Comparison of ENCODE assay signal across 13 mouse cellular contexts in genomic region chr4:151138586-151138985, GRCm38 (mm10). TPM values are rescaled to one million over a fixed set of nuclear protein-coding genes. Genes with fewer than 3 reads are reported as not detected.
DNase-seq lines count a peak whose midpoint lies in the region; ATAC-seq lines count a peak whose summit lies in the region.
"Had no signal": no experiment of that assay in that cellular context is flagged by ENCODE, and none has a peak within 500 bp of the region (broad histone marks: within the 10 kb centered on the region; RNA-seq: fewer than 3 reads in every experiment).

No protein-coding gene starts in this region.

- no peak for DNase-seq in heart, adult 8-10 months (ENCODE audit: low spot score)
- no peak for DNase-seq in spleen, postnatal 36 days (ENCODE audit: low spot score in 2 of 2)
- DNase-seq: lung, adult 18-20 months; thymus, postnatal 14 days had no signal

- ATAC-seq in heart, embryonic 14.5 days (ENCODE audit: insufficient number of reproducible peaks, insufficient read depth, low FRiP score, low read depth) = no peak
- ATAC-seq in forebrain, embryonic 12.5 days (ENCODE audit: low FRiP score) = no peak
- no peak for ATAC-seq in hindbrain, embryonic 13.5 days (ENCODE audit: low FRiP score)
- no peak for ATAC-seq in neural tube, embryonic 12.5 days (ENCODE audit: low FRiP score, low read depth)
- ATAC-seq in megakaryocyte progenitor cell, adult 5-6 weeks (replicated peaks; ENCODE audit: poor library complexity) = no peak

- H3K4me1 ChIP-seq in heart, embryonic 14.5 days (ENCODE audit: control insufficient read depth in 2 of 2, insufficient read depth in 2 of 2, low read length in 2 of 2) = peaks cover 40 to 41% of the 10 kb centered on the region in 2 experiments
- peaks cover 46% of the 10 kb centered on the region for H3K4me1 ChIP-seq in forebrain, embryonic 12.5 days
- peaks cover 48% of the 10 kb centered on the region for H3K4me1 ChIP-seq in hindbrain, embryonic 13.5 days (replicated peaks)
- H3K4me1 ChIP-seq in neural tube, embryonic 12.5 days = peaks cover 43% of the 10 kb centered on the region

- no peaks in the 10 kb centered on the region; the same call in 1 of the 2 replicates for H3K27me3 ChIP-seq in heart, embryonic 14.5 days (ENCODE audit: control insufficient read depth, insufficient read depth, low read length)
- H3K27me3 ChIP-seq in forebrain, embryonic 12.5 days = no peaks in the 10 kb centered on the region
- peaks cover 11% of the 10 kb centered on the region for H3K27me3 ChIP-seq in hindbrain, embryonic 13.5 days
- 0 out of 2 replicates have a peak, but pooled peaks cover 10% of the 10 kb centered on the region for H3K27me3 ChIP-seq in neural tube, embryonic 12.5 days (replicated peaks)

- no peak overlapping the region for H3K4me3 ChIP-seq in heart, embryonic 14.5 days (ENCODE audit: control insufficient read depth in 1 of 2, insufficient read depth in 1 of 2, low read depth in 1 of 2, low read length in 2 of 2)
- H3K4me3 ChIP-seq in forebrain, embryonic 12.5 days (replicated peaks) = peak overlapping the region; percentile 24
- no peak overlapping the region for H3K4me3 ChIP-seq in hindbrain, embryonic 13.5 days
- no peak overlapping the region for H3K4me3 ChIP-seq in neural tube, embryonic 12.5 days

- no peaks in the 10 kb centered on the region for H3K36me3 ChIP-seq in heart, embryonic 14.5 days (ENCODE audit: control insufficient read depth, insufficient read depth, low read length)
- no peaks in the 10 kb centered on the region for H3K36me3 ChIP-seq in forebrain, embryonic 12.5 days (replicated peaks)
- peaks cover 3% of the 10 kb centered on the region; the same call in 1 of the 2 replicates for H3K36me3 ChIP-seq in hindbrain, embryonic 13.5 days
- no peaks in the 10 kb centered on the region for H3K36me3 ChIP-seq in neural tube, embryonic 12.5 days
- H3K36me3 ChIP-seq: limb, embryonic 12.5 days had no signal

- peak overlapping the region in 1 of 2 experiments; percentile 55; a peak in 2 of 4 replicates for H3K27ac ChIP-seq in heart, embryonic 14.5 days (replicated peaks in 1 of 2; ENCODE audit: control insufficient read depth in 1 of 2, insufficient read depth in 1 of 2, low read depth in 2 of 2, low read length in 2 of 2)
- H3K27ac ChIP-seq in forebrain, embryonic 12.5 days = peak overlapping the region; percentile 98
- peak overlapping the region; percentile 99 for H3K27ac ChIP-seq in hindbrain, embryonic 13.5 days
- peak overlapping the region; percentile 97 for H3K27ac ChIP-seq in neural tube, embryonic 12.5 days
- H3K27ac ChIP-seq: limb, embryonic 12.5 days had no signal

- H3K9me3 ChIP-seq in heart, embryonic 14.5 days (ENCODE audit: control insufficient read depth, low read length) = no peaks in the 10 kb centered on the region
- 0 out of 2 replicates have a peak, but pooled peaks cover under 1% of the 10 kb centered on the region for H3K9me3 ChIP-seq in forebrain, embryonic 12.5 days
- H3K9me3 ChIP-seq in hindbrain, embryonic 13.5 days = no peaks in the 10 kb centered on the region
- H3K9me3 ChIP-seq in neural tube, embryonic 12.5 days = no peaks in the 10 kb centered on the region
- H3K9me3 ChIP-seq: limb, embryonic 12.5 days had no signal

- H3K9ac ChIP-seq in heart, embryonic 14.5 days (ENCODE audit: low read length) = no peak overlapping the region
- H3K9ac ChIP-seq in forebrain, embryonic 12.5 days = peak overlapping the region; percentile 48
- peak overlapping the region; percentile 65 for H3K9ac ChIP-seq in hindbrain, embryonic 13.5 days
- H3K9ac ChIP-seq in neural tube, embryonic 12.5 days = peak overlapping the region; percentile 21; the same call in 1 of the 2 replicates
- H3K9ac ChIP-seq: limb, embryonic 12.5 days had no signal

- 36% methylated on average over 2 of the region's 2 CpGs for WGBS in heart, embryonic 14.5 days
- WGBS in forebrain, embryonic 12.5 days = 22% methylated on average over 2 of the region's 2 CpGs
- WGBS in hindbrain, embryonic 13.5 days = 19% methylated on average over 2 of the region's 2 CpGs
- 28% methylated on average over 2 of the region's 2 CpGs for WGBS in neural tube, embryonic 12.5 days

- peak overlapping the region; percentile 49; the same call in 1 of the 2 replicates for H3K4me2 ChIP-seq in heart, embryonic 14.5 days (ENCODE audit: low read length)
- peak overlapping the region; percentile 48 for H3K4me2 ChIP-seq in forebrain, embryonic 12.5 days
- peak overlapping the region; percentile 48 for H3K4me2 ChIP-seq in hindbrain, embryonic 13.5 days
- H3K4me2 ChIP-seq in neural tube, embryonic 12.5 days (replicated peaks) = peak overlapping the region; percentile 58

RNA-seq across cellular contexts. Expression of gene Gm13090, which starts 49.2 kb away (rescaled TPM):
- polyA plus RNA-seq in heart, embryonic 14.5 days (2014; fragmentation: Nextera tagmentation; extraction: Ambion mirVana) = 0.28 TPM in 1 of 2 replicates, not detected in the other
- total RNA-seq in heart, adult 8-10 months (2022) = under 1 TPM in 2 of 4 experiments, not detected in 2; 0.37 to 0.44 TPM
- 0.54 TPM in 1 of 2 replicates, not detected in the other for polyA plus RNA-seq in forebrain, embryonic 12.5 days (2016; fragmentation: Nextera tagmentation; extraction: Ambion mirVana)
- polyA plus RNA-seq in hindbrain, embryonic 13.5 days (2015; fragmentation: Nextera tagmentation; extraction: Ambion mirVana) = not detected in 2 replicates
- polyA plus RNA-seq in neural tube, embryonic 12.5 days (2016; fragmentation: Nextera tagmentation; extraction: Ambion mirVana) = 0.38 TPM in 1 of 2 replicates, not detected in the other
- total RNA-seq in megakaryocyte progenitor cell, adult 5-6 weeks (2015) = not detected in 2 replicates
- total RNA-seq in megakaryocyte progenitor cell, adult 5-6 weeks (2017) = not detected in 2 replicates
- total RNA-seq: adrenal gland, postnatal 14 days; gastrocnemius, adult 8-10 months; layer of hippocampus, adult 8-10 months had no signal
- polyA plus RNA-seq: limb, embryonic 12.5 days had no signal
